Mouse (Mus musculus) c-Kit-positive CD71-positive TER-119-positive erythroid progenitor cells, embryonic 14.5 days (primary cell): ENCODE measurements around the gene Ttc4.

Source experiments
- DNase-seq: peaks from one replicate; pipeline ENCODE4 v3.0.0-alpha.2; 2013; ENCODE audit warnings: low spot score

Gene Ttc4

DNA sequence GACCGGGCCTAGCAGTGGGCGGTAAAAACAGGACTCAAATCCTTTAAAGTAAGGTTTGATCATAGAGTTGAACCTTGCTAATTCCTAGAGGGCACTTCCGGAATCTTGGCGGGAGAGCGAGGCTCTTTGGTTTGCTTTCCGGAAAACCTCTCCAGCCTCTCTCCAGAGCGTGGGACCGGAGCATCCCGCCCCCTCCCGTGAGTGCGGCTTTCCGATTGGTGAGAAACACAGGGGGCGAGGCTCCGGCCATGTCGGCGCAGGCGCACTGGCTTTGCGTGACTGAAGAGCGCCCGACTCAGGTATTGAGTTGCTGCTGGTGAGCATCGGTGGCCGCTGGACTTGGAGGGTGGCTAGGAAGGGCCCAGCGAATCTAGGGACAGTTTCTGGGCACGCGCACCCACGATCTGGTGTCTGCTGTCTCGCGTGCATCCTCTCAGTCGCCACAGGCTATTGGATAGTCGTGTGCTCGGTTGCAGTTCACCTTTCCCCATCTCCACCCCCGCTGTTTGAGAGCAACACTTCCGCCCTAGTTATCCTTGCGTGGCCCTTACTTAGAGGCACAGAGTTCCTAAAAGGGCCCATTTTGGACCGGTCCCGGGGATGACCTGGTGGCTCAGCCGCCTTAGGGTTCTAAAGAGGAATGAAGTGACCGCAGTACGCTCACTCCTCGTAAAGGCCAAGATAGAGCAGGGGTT, 27.8 kb downstream of the Ttc4 start, which contains the start of gene Pars2:
TSS of gene Pars2 (plus strand) at position 237 of the 695 bp plus-strand sequence.
- DNase-seq = peak; percentile 94

DNA sequence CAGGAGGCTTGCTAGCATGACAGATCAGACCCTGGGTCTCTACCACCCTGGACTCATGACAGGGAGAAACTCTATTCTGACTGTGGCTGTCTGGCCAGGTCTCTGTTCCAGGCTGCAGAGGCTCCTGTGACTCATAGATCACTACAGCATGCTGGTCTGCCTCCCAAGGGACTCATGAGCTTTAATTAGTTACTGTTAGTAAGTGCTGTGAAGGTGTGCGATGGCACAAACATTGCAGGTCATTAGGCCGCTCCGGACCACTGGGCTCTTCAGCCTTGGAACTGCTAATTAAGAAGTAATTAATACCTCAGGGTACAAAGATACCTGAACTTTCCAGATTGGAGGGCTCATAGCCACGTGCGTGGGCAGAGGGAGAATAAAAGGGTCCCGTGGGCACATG, 31.6 kb downstream of the Ttc4 start:
- no peak for DNase-seq

DNA sequence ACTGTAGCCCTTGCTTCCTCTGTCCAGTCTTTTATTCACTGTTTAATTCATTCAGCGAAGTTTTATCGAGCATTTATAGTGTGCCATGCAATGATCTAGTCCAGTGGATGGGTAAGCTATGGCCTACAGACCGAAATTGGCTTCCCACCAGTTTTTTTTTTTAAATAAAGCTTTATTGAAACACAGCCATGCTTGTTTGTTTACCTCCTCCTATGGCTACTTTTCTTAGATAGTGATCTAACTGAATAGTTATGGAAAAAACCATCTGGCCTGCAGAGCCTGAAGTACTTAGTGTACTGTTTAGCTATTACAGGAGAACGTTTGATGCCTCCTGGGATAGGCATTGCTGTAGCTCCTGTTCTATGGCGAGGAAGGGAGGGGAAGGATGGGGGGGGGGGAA, 32.9 kb downstream of the Ttc4 start:
- no peak for DNase-seq

DNA sequence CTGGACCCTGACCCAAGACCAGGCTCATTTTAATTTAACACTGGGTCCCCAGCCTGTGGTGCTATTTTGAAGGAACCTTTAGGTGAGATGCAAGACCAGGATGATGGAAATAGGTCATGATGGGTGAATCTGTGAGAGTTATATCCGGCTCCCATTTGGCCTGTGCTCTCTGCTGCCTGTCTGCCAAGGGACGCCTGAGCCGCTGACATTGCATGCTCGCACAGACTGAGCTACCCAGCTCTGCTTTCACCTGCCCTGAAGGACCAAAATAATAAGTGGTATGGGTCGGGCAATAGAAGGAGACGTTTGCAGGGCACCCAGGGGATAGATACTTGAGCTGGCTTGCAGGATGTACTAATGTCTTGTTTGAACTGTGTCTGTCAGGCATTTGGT, 34.5 kb downstream of the Ttc4 start:
- DNase-seq = no peak

DNA sequence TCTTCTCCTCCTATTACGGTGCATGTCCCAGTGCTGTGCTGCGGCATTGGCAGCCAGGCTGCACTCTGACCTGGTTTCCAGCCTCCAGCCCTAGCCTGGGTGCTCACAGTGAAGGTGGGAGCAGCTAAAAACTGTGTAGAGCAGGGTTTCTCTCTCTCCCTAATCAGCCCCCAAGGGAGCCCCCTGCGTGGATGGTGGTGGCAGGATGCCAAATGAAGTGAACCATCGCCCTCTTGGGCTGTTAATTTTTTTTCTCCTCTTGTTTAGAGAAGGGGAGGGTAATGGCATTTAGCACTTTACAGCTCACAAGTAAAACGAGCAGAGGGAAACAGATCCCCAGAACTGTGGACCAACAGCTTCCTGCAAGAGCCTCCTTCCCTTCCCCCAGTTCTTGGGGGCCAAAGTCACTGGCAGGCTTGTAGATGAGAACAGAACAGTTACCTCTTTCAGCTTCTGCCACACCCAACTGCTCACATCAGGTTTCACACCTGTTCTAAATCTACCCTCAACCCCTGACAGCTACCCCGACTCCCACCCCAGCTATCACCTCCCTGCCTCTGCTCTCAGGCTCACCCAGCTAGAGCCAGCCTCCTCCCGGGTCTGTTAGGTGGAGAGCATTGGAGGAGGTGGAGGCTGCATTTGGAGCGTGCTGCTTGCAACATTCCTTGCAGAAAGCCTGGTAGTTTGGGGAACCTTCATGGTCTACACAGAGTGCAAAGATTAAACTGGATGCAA, 35.1 kb downstream of the Ttc4 start:
- DNase-seq = no peak

DNA sequence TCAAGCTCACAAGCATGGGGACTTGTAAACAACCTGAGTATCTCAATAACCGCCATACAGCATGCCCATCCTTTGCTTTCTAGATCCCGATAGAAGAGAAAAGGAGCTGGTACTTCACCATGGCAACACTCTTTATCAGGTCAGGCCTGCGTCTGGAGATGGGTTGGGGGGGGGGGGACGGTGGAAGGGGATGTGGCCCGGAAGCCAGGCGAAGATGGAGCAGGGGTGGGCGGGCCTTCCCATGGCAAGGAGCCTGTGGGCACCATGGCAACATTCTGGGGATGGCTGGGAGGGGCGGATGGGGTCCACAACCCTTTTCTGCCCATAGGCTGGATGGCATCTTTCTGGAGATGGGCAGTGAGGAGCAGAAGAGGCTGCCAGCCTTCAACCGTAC, 44.7 kb downstream of the Ttc4 start:
- no peak for DNase-seq

DNA sequence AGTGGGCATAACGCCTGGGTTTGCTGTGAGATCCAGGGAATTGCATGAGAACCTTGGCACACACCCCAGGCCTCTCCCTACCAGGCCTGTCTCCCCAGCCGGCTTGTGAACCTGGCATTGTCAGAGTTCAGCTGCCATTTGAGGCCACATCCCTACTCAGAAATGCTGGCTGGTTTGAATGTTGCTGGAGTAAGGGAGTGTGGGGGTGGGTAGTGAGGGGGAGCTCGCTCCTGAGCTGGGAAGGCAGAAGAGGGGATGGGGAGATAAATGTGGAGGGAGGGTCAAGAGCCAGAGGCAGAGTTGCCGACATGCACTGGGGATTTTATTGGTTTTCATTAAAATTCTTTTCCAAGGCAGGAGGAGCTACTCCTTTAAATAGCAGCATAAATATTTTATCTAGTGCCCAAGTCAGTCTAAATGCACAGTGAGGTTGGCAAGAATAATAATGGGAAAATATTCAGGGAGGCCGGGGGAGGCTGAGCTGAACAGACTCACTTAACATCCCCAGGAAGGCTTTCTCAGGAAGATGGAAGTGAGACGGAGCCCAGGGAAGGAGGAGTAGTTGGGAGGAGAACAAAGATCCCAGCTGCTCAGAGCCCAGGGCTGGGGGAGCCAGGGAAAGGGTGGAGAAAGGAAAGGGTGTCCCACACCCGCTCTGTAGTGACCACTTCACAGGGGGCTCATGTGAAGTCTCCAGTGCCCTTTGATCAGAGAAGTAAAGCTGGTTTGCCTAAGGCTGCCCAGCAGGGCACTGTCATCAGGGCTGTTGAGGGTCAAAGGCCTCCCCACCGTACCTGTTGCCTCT, 45.3 kb downstream of the Ttc4 start:
- DNase-seq = no peak

DNA sequence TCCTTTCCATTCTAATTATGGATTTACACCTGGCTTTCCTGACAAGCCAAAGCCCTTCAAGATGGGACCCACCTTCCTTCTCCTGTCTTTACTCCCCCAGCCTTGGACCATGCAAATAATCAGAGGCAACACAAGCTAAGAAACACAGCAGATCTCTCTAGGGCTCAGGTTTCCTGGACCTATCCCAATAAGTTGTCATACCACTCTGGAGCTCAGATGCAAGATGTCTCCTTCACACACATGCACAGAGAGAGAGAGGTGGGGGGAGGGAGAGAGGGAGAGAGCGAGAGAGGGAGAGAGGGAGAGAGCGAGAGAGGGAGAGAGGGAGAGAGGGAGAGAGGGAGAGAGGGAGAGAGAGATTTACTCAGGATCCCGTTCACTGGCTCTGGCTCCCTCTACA, 46.4 kb downstream of the Ttc4 start:
- DNase-seq = no peak

DNA sequence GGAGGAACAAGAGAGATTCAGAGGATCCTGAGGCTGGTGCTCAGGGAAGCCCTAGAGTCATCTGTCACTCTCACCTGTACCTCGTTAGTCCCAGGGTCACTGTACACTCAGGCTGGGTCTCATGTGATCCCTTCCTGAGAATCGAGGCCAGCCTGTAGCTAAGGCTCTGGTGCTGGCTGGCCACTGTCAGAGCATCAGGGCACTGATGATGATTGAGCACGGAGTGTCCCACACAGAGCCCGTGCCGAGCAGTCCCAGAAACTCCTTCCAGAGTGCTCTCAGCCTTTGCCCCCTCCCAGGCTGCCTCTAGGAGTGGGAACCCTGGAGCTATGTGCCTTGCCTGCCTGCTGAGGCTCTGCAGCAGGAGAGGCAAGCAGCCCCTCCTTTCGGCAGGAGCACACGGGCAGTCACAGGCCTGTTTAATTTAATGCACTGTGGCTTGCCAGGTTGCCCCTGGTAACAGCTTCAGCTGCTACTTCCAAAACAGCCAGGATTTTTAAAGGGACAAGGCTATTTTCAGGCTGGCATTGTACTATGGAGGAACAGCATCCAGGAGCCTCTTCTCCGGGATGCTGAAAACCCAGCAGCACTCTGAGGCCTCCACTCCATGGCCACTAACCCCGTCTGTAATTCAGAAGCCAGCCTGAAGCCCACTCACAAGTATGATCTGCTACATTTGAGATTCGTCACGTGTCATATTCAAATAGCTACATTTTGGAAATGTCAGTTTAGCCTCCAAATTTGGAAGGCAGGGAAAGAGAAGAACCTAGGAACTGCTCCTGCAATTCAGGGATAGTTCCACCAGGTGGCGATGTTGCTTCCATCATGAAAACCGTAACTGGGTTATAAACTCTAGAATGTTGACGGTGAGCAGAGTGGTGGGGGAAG, 48.2 kb downstream of the Ttc4 start:
- DNase-seq = peak; percentile 58

DNA sequence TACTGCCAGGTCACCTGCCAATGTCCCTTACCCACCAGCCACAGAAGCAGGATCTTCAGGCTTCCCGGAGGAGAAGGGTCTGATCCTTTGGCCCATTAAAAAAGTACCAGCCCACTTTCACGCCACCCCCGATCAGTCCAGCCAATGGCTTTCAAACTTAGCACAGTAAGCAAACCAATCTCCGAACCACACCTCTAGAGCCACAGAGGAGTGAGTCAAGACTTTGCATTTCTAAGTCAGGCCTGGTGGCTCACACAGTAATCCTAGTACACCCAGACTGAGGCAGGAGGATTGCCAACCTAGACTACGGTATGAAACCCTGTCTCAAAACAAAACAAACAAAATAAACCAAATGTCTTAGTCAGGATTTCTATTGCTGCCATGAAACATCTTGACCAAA, 49.4 kb downstream of the Ttc4 start:
- no peak for DNase-seq

DNA sequence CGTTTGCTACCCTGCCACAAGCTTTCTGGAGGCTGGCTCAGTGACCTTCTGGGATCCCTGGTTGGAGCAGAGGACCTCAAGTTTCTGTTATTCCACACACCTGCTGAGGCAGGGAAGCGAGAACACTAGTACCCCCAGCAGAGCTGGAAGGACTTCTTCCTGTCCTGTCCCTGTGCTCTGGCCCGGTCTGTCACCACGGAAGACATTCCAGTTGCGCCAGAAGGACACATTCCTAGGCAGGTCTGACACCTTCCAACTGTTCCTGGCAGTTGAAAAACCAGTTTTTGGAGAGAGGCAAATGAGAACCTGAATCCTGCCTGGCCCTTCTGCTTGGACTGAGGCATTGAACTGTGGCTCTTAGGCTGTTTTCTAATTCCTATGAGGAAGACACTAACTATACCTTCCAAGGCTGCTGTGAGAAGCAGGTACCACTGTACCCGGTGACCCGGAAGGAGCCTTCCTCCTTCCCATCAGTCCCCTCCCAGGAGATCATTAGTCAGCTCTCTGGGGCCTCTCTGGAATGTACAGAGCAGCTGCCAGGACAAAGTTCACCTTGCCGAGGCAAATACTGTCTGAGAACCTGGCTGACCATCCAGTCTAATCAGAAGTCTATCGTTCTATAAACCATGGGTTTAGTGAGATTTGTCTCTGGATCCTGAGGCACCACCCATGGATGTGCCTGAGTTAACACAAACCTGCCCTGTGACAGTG, 49.9 kb downstream of the Ttc4 start:
- no peak for DNase-seq

DNA sequence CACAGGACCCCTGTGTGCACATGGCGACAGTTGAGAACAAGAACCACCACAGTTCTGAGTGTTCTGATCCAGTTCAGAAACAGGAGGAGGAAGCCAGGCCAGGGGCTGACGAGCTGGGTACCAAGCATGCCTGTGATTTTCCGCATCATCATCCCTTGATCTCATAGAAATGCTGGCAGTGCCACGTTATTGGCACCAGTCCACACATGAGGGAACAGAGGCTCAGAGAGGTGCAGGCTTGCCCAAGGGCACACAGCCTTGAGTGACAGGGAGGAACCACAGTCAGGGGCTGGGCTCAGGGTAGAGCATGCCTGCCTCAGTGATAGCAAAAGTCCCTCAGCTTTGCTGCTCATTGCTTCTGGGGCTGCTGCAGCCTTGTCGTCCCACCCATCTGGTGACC, 50.9 kb downstream of the Ttc4 start:
- no peak for DNase-seq

DNA sequence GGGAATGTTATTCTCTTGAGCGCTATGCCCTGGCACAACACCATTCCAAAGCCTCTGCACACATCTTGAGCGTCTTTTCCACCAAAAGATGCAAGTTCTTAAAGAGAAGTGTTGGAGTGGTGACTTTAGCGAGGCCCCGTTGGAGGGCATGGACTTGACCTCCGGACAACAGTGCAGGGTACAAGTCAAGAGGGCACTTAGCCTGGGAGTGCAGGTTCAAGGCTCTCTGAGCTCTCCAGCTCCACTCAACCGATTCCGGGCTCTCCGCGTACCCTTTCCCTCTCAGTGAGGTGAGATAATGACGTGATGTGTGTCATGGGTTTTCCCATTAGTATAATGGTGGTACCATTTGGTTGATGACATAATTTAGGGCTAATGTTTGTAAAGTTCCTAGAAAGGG, 54.5 kb downstream of the Ttc4 start:
- DNase-seq = no peak

DNA sequence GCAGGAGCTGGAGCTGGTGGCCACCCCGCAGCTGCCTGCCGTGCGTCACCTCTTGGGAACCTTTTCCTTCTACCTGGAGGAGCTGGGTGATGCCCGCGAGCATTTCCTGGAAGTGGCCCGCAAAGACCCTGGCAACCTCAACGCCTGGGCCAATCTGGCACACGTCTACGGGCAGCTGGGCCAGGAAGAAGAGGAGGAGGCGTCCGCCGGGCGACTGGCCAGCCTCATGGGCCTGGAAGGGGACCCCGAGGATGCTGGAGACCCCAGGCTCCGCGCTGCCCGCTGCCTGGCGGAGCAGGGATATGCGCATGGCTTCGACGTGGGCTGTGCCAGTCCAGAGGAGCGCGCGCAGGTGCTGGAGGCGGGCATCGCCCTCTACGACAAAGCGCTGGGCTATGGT, 56.0 kb downstream of the Ttc4 start:
- no peak for DNase-seq

DNA sequence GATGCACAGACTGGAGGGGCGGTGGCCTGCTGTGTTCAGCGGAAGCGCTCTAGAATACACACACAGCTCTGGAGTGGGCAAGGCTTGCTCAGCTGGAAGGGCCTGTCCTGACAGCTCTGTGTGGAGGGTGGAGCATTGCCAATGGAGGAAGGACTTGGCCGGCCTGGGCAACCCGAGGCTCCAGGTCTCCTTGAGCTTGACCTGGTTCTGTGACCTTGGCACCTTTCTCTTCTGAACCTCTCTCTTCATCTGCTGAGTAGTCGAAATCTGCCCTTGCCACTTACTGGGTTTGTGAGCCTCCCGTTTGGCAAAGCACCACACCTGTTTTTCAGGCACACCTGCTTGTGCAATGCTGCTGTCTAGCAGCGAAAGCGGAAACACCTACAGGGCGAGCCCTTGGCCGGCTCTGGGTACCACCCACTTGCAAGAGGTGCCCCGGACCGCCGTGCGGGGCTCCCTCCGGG, 56.7 kb downstream of the Ttc4 start, which contains the start of gene Ttc22:
TSS of gene Ttc22 (plus strand) at position 403 of the 464 bp plus-strand sequence.
- DNase-seq = no peak

DNA sequence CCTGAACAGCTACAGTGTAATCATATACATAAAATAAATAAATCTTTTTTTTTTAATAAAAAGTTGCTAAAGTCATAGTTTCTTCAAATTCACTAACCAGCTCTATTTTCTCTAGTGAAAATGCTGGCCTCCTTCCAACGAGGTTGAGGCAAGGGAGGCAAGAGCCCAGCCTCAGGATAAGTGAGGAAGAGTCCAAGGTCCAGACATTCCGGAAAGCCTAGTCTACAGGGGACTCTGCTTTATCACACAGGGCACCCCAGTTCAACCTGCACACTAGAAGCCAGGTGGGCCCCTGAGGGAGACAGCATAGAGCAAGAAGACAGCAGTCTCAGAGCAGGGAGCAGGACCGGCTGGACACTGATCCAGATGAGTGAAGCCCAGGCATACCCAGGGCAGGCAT, 57.3 kb downstream of the Ttc4 start:
- DNase-seq = no peak

DNA sequence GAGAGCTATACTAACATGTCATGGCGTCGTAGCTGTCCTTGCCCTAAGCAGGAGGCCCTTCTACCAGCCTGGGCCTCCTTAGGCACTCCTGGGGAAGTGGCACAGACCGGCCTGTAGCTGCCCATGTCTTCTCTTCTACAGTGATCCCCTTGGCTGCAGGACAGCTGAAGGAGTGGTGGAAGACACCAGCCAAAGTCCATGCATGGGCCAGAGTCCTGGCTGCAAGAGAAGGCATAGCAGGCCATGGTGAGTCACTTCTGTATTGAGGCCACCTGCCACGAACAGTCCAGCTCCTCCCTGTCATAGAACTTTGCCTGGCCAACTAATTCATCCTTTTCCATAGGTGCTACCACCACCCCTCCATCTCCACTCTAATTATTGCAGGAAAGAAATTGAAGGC, 59.8 kb downstream of the Ttc4 start:
- DNase-seq = no peak

DNA sequence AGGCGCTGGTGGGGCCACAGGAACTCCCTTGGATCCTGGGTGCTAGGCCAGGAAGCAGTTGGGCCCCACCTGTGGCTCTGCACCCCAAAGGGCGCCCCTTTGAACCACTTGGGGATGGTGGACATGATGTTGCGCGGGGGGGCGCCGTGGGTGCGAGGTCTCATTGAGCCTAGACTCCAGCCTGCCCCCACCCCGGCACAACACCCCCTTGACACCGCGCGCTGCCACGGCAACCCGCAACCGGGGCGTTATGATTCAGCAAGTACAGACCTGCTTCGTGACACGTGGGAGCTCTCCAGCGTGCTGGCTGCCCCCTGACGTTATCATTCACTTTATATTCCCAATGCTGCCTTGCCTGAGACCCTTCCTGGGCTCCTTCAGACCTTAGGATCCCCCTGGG, 61.7 kb downstream of the Ttc4 start, which contains the start of gene Lexm:
TSS of gene Lexm (minus strand) at position 186 of the 400 bp plus-strand sequence.
- no peak for DNase-seq

DNA sequence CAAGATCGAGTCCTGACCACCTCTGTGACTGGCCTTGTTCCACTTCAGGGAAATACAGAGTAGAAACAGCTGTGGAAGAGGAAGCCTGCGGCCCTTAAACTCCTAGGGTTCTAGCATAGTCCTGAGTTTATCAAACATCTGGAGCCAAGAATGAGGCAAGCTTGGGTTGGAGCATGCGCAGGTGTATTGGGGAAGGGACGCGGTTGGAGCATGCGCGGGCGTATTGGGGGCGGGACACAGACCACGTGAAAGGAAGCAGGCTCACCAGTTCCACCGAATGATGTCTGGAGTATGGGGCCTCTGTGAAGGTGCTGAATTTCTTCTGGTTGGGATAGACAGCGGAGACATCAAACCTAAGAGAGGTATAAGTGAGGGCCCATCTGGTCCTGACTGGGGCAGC, 63.1 kb downstream of the Ttc4 start:
- DNase-seq = no peak

DNA sequence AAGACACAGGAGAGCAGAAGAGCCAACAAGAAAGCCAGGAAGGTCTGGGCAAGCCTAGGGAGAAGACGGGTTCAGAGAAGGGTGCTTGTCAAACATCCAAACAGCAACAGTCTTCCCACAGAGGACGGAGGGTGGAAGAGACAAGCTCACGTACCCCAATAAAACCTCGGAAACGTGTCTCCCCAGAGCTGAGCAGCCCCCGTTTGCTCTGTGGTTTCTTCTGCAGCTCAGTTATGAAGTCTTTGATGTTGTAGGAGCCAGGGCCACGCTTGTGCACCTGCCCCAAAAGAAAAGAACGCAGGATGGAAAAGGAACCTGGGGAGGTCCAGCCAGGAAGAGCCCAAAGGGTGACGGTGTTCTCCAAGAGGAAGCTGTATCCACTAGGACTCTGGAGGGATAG, 63.9 kb downstream of the Ttc4 start:
- no peak for DNase-seq

DNA sequence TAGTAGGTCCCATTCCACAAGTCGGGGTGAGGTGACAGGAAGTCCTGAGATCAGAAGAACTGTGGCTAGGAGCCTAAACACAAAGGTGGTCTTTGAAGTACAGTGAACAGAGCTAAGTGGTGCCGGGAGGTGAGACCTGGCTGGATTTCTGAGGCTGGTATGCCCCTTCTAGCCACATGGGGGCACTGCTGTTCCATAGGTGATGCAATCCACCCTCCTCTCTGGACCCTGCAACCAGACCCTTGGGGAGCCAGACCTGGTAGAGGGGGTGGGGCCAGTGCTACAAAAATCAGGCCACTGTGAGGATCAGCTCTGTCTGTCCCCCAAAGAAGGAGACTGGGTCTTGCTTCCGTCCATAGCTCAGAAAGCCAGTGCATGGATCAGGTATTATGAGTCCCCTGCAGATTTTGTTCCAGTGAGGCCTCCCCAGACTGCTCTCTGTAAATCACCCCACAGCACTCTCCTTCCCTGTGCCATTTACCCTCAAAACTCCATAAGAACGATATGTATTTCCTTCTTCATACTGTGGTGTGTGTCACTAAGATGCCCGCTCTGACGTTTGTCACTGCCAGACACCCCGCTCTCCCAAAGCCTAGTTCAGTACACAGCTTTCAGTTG, 64.5 kb downstream of the Ttc4 start:
- DNase-seq = peak; percentile 62
